Mouse (Mus musculus): ENCODE data around the gene 1500009C09Rik.

- TF ChIP-seq CTCF (IDR thresholded peaks at IDR 0.05) (no peak), EP300 (IDR thresholded peaks at IDR 0.05) (no peak)
These were observed 8.9 kb upstream of the 1500009C09Rik start for GRCm38 (mm10) chr15:82243311-82243710.

Data from lung, postnatal 0 days (tissue).